Mouse (Mus musculus): ENCODE results near the gene Fmc1.

Gene Fmc1

DNA sequence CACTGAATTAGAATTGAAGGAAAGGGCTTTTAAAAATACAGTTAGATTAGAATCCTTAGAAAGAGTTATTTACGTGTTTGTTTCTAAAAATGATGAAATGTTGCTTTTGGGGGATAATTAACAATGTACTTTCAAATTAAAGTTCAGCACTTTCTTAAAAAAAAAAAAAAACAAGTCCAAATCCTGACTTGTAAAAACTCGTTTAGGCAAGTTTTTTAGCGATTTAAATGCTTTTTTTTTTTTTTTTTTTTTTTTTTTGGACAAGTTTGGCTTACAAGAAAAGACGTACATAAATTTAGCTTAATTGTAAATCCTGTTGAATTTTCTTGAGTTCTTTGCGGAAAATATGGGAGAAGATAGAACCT, 19.3 kb downstream of the Fmc1 start:
- no peak for DNase-seq

DNA sequence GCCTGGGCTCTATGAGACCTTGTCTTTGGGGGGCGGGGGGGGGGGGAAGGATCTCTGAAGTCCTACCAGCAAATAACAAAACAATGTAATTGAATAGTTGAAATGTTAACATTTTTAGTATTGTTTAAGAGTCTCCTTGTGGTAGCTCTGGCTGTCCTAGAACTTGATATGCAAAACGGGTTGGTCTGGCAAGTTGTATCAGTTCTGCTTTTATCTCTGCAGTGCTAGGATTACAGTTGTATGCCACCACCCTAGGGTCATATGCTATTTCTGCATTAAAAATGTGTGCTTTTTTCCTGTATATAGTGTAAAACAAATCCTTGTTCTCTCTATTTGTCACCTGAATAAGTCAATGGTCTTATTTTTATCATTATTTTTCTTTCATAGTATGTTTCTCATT, 42.8 kb downstream of the Fmc1 start:
- no peak for DNase-seq

DNA sequence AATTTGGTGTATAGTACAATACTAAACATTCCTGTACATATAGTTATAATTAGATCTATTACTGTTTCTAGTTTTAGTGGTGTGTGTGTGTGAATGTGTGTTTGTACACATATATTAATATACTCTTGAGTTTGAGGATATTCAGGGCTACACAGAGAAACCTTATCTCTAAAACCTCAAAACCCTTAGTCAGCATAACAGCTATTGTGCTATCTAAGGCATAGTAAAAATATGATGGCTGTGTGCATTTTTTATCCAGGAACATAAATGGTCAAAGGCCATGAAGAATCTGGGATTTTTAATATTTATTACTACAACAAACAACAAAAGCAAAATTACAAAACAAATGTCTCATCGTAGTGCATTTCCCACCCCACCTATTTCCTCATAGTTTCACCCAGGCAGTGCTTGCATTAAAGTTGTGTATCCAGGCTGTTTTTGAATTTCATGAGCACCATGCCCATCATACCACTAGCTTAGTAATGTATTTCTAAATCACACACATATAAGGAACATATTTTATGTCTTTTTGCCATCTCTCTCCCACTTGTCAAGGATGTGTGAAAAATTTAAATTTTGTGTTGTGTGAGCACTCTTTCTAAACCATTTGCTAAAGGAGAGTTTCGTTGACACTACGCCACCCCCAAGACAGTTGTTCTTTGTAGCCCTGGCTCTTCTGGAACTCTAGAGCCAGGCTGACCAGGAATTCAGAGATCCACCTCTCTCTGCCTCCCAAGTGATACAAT, 47.0 kb downstream of the Fmc1 start:
- DNase-seq, result no peak

- DNase-seq, result no peak
Observed at GRCm38 (mm10) chr6:38581711-38582110, 48.4 kb downstream of the Fmc1 start.

All from right cerebral cortex, postnatal 4 days (tissue).